In genomic region chr1:181039652-181040051, GRCm38 (mm10) we compare ENCODE assay signal across 10 mouse cellular contexts. TPM values are rescaled to one million over a fixed set of nuclear protein-coding genes. Genes with fewer than 3 reads are reported as not detected.
DNase-seq lines count a peak whose midpoint lies in the region; ATAC-seq and TF ChIP-seq lines count a peak whose summit lies in the region.
"Had no signal": no experiment of that assay in that cellular context is flagged by ENCODE, and none has a peak within 500 bp of the region (broad histone marks: within the 10 kb centered on the region; RNA-seq: fewer than 3 reads in every experiment).

No protein-coding gene starts in this region.

- H3K79me2 ChIP-seq in myocyte (ENCODE audit: control insufficient read depth, insufficient read depth) = no peaks in the 10 kb centered on the region

- peak; percentile 29 for DNase-seq in liver
- peak; percentile 47 for DNase-seq in Muller cell, postnatal 12 days (ENCODE audit: inconsistent ontology term)
- no peak for DNase-seq in layer of hippocampus, adult 8-10 months (ENCODE audit: low spot score in 2 of 2)

- H3K27me3 ChIP-seq in liver, embryonic 12.5 days (replicated peaks) = peaks cover 23% of the 10 kb centered on the region
- peaks cover 10% of the 10 kb centered on the region for H3K27me3 ChIP-seq in kidney, embryonic 15.5 days
- H3K27me3 ChIP-seq in myocyte (ENCODE audit: control insufficient read depth, insufficient read depth, insufficient read length) = peaks cover 8% of the 10 kb centered on the region
- H3K27me3 ChIP-seq in forebrain, embryonic 15.5 days = no peaks in the 10 kb centered on the region

- H3K4me3 ChIP-seq in liver, embryonic 12.5 days = no peak overlapping the region
- H3K4me3 ChIP-seq in kidney, embryonic 15.5 days (replicated peaks) = no peak overlapping the region
- H3K4me3 ChIP-seq in myocyte = no peak overlapping the region
- H3K4me3 ChIP-seq in forebrain, embryonic 15.5 days = no peak overlapping the region

- H3K4me2 ChIP-seq in liver, embryonic 12.5 days = no peak overlapping the region
- 0 out of 2 replicates have a peak overlapping the region, but pooled peaks have one; percentile 19 for H3K4me2 ChIP-seq in kidney, embryonic 15.5 days
- peak overlapping the region; percentile 48 for H3K4me2 ChIP-seq in myocyte (ENCODE audit: low read depth)
- H3K4me2 ChIP-seq in forebrain, embryonic 15.5 days (replicated peaks) = no peak overlapping the region

- H3K9me3 ChIP-seq in liver, embryonic 12.5 days (replicated peaks) = no peaks in the 10 kb centered on the region
- no peaks in the 10 kb centered on the region for H3K9me3 ChIP-seq in kidney, embryonic 15.5 days (replicated peaks)
- H3K9me3 ChIP-seq in forebrain, embryonic 15.5 days = no peaks in the 10 kb centered on the region

- H3K36me3 ChIP-seq in liver, embryonic 12.5 days = no peaks in the 10 kb centered on the region
- no peaks in the 10 kb centered on the region for H3K36me3 ChIP-seq in kidney, embryonic 15.5 days
- no peaks in the 10 kb centered on the region for H3K36me3 ChIP-seq in myocyte (ENCODE audit: control insufficient read depth, insufficient read depth)
- no peaks in the 10 kb centered on the region for H3K36me3 ChIP-seq in forebrain, embryonic 15.5 days

- no peak for ATAC-seq in liver, embryonic 12.5 days
- ATAC-seq in common myeloid progenitor, adult 5-6 weeks (replicated peaks; ENCODE audit: low read depth, poor library complexity, severe bottlenecking) = peak; percentile 59
- no peak for ATAC-seq in kidney, embryonic 15.5 days (replicated peaks; ENCODE audit: low FRiP score)
- ATAC-seq in forebrain, embryonic 15.5 days (replicated peaks) = no peak

- TF ChIP-seq POLR2A in myocyte (IDR thresholded peaks at IDR 0.05; ENCODE audit: insufficient read length, low read depth) = no peak

- H3K27ac ChIP-seq in liver, embryonic 12.5 days = no peak overlapping the region
- no peak overlapping the region for H3K27ac ChIP-seq in kidney, embryonic 15.5 days
- H3K27ac ChIP-seq in forebrain, embryonic 15.5 days (replicated peaks) = no peak overlapping the region

- under 1% methylated on average over 4 of the region's 4 CpGs for WGBS in liver, embryonic 12.5 days (ENCODE audit: insufficient replicate concordance)
- WGBS in kidney, embryonic 15.5 days = 12% methylated on average over 4 of the region's 4 CpGs
- 12% methylated on average over 4 of the region's 4 CpGs for WGBS in forebrain, embryonic 15.5 days

- H3K4me1 ChIP-seq in liver, embryonic 12.5 days = peaks cover 8% of the 10 kb centered on the region
- H3K4me1 ChIP-seq in kidney, embryonic 15.5 days = no peaks in the 10 kb centered on the region
- H3K4me1 ChIP-seq in forebrain, embryonic 15.5 days = no peaks in the 10 kb centered on the region

- H3ac ChIP-seq in myocyte (ENCODE audit: control insufficient read depth, insufficient read length) = no peak overlapping the region

- H3K9ac ChIP-seq in liver, embryonic 12.5 days = no peak overlapping the region
- H3K9ac ChIP-seq in kidney, embryonic 15.5 days = no peak overlapping the region
- H3K9ac ChIP-seq in forebrain, embryonic 15.5 days (replicated peaks) = no peak overlapping the region

TF ChIP-seq in myocyte, 11 proteins besides CTCF, POLR2A, EP300 and RAD21:
- TF ChIP-seq POLR2AphosphoS2 (IDR thresholded peaks at IDR 0.05; ENCODE audit: insufficient read length, low read depth) (no peak), USF1 (IDR thresholded peaks at IDR 0.05; ENCODE audit: low read depth) (no peak), CEBPB (IDR thresholded peaks at IDR 0.05; ENCODE audit: insufficient read depth, poor library complexity, severe bottlenecking) (no peak), E2F4 (IDR thresholded peaks at IDR 0.05; ENCODE audit: insufficient read depth) (no peak), MYOD1 (IDR thresholded peaks at IDR 0.05; ENCODE audit: control insufficient read depth in 1 of 3, insufficient read length in 2 of 3, low read depth in 2 of 3) (no peak), SRF (IDR thresholded peaks at IDR 0.05; ENCODE audit: control insufficient read depth, insufficient read length, low read depth) (no peak)

RNA-seq across cellular contexts. Expression of gene 9130409I23Rik, which starts 11.4 kb away (rescaled TPM):
- polyA plus RNA-seq in liver, embryonic 12.5 days (2016; fragmentation: Nextera tagmentation; extraction: Ambion mirVana) = 0.08 TPM in 1 of 2 replicates, not detected in the other
- total RNA-seq in common myeloid progenitor, adult 5-6 weeks (2017) = not detected in 2 replicates
- not detected in 2 replicates for polyA plus RNA-seq in kidney, embryonic 15.5 days (2015; fragmentation: Nextera tagmentation; extraction: Ambion mirVana)
- not detected for polyA plus RNA-seq in myocyte (2012; fragmentation: generic; extraction: Trizol)
- total RNA-seq in layer of hippocampus, adult 8-10 months (2022) = under 1 TPM in 1 of 4 experiments, not detected in 3; 0.16 TPM
- 0.11 TPM in 1 of 2 replicates, not detected in the other for polyA plus RNA-seq in forebrain, embryonic 15.5 days (2015; fragmentation: Nextera tagmentation; extraction: Ambion mirVana)
- total RNA-seq: layer of hippocampus, adult 18-20 months had no signal
- polyA plus RNA-seq: stomach, embryonic 14.5 days had no signal

RNA-seq across cellular contexts. Expression of gene Ephx1, which starts 18.9 kb away (rescaled TPM):
- 2.1 and 2.2 TPM in 2 replicates for polyA plus RNA-seq in liver, embryonic 12.5 days (2016; fragmentation: Nextera tagmentation; extraction: Ambion mirVana)
- 1.1 TPM in 1 of 2 replicates, not detected in the other for total RNA-seq in common myeloid progenitor, adult 5-6 weeks (2017)
- polyA plus RNA-seq in kidney, embryonic 15.5 days (2015; fragmentation: Nextera tagmentation; extraction: Ambion mirVana) = 5.7 and 5.8 TPM in 2 replicates
- 116 TPM for polyA plus RNA-seq in myocyte (2012; fragmentation: generic; extraction: Trizol)
- total RNA-seq in layer of hippocampus, adult 8-10 months (2022) = 10 to 100 TPM; 31.7 to 53.2 (median 43.4) TPM
- polyA plus RNA-seq in forebrain, embryonic 15.5 days (2015; fragmentation: Nextera tagmentation; extraction: Ambion mirVana) = 3.6 and 4.0 TPM in 2 replicates

Comparison
In these comparisons a context has a peak if more than half of its experiments do, and no peak if none do; other contexts are left out.
1. DNase-seq: peak in liver (single experiment) and Muller cell, postnatal 12 days (single experiment); none in layer of hippocampus, adult 8-10 months (0 of 2).
2. H3K4me2 ChIP-seq: peak in kidney, embryonic 15.5 days (single experiment) and myocyte (single experiment); none in liver, embryonic 12.5 days (single experiment) and forebrain, embryonic 15.5 days (single experiment).
3. RNA of gene Ephx1, which starts 18.9 kb away (polyA plus RNA-seq): 116 TPM in myocyte (single experiment); 5.7 to 5.8 TPM in kidney, embryonic 15.5 days, 3.6 to 4.0 TPM in forebrain, embryonic 15.5 days and 2.1 to 2.2 TPM in liver, embryonic 12.5 days; every median in the first group is over 10 times any median in the second.